In genomic region chr10:92471111-92471510, GRCm38 (mm10) we compare ENCODE assay signal across 21 mouse cellular contexts.
DNase-seq lines count a peak whose midpoint lies in the region; ATAC-seq lines count a peak whose summit lies in the region.
"Had no signal": no experiment of that assay in that cellular context is flagged by ENCODE, and none has a peak within 500 bp of the region (broad histone marks: within the 10 kb centered on the region; RNA-seq: fewer than 3 reads in every experiment).

No protein-coding gene starts in this region.

- H3K36me3 ChIP-seq in heart, embryonic 12.5 days, result no peaks in the 10 kb centered on the region
- H3K36me3 ChIP-seq: embryonic facial prominence, embryonic 13.5 days; embryonic facial prominence, embryonic 15.5 days; forebrain, embryonic 10.5 days; forebrain, embryonic 12.5 days had no signal

- no peak for ATAC-seq in heart, embryonic 12.5 days (ENCODE audit: insufficient number of reproducible peaks, low FRiP score)
- ATAC-seq: forebrain, embryonic 14.5 days; forebrain, embryonic 16.5 days had no signal

- 89% methylated on average over 1 of the region's 1 CpGs for WGBS in heart, embryonic 12.5 days

- DNase-seq in heart, adult 18-20 months, result peak; percentile 32 to 58
- DNase-seq in heart, postnatal 25 days (ENCODE audit: low spot score), result no peak
- DNase-seq in heart, adult 8-10 months (ENCODE audit: low spot score), result peak; percentile 33
- DNase-seq: adrenal gland, adult 2 months; adrenal gland, postnatal 10 days; adrenal gland, postnatal 25 days; cerebellum, adult 11 months; cerebellum, adult 18-20 months; cerebellum, adult 8-10 months; cerebellum, adult 9-11 months; cerebellum, postnatal 14 days; cerebellum, postnatal 36 days; embryo, embryonic 11 days had no signal

- no peaks in the 10 kb centered on the region for H3K4me1 ChIP-seq in heart, embryonic 12.5 days (replicated peaks)
- H3K4me1 ChIP-seq: embryonic facial prominence, embryonic 13.5 days; embryonic facial prominence, embryonic 15.5 days had no signal

- H3K27ac ChIP-seq in heart, embryonic 12.5 days (ENCODE audit: poor library complexity, severe bottlenecking), result no peak overlapping the region
- H3K27ac ChIP-seq: embryonic facial prominence, embryonic 13.5 days; embryonic facial prominence, embryonic 15.5 days; forebrain, embryonic 10.5 days; forebrain, embryonic 12.5 days had no signal

- no peaks in the 10 kb centered on the region for H3K9me3 ChIP-seq in heart, embryonic 12.5 days (replicated peaks)
- H3K9me3 ChIP-seq: embryonic facial prominence, embryonic 13.5 days; embryonic facial prominence, embryonic 15.5 days; forebrain, embryonic 12.5 days had no signal

- H3K27me3 ChIP-seq in heart, embryonic 12.5 days (replicated peaks), result no peaks in the 10 kb centered on the region
- H3K27me3 ChIP-seq: embryonic facial prominence, embryonic 13.5 days; embryonic facial prominence, embryonic 15.5 days; forebrain, embryonic 12.5 days had no signal

- no peak overlapping the region for H3K9ac ChIP-seq in heart, embryonic 12.5 days
- H3K9ac ChIP-seq: embryonic facial prominence, embryonic 13.5 days; embryonic facial prominence, embryonic 15.5 days; forebrain, embryonic 12.5 days had no signal

- H3K4me3 ChIP-seq in heart, embryonic 12.5 days, result no peak overlapping the region
- H3K4me3 ChIP-seq: embryonic facial prominence, embryonic 13.5 days; embryonic facial prominence, embryonic 15.5 days; erythroblast, embryonic 14.5 days; forebrain, embryonic 10.5 days; forebrain, embryonic 12.5 days had no signal

- H3K4me2 ChIP-seq in heart, embryonic 12.5 days, result no peak overlapping the region
- H3K4me2 ChIP-seq: embryonic facial prominence, embryonic 13.5 days; embryonic facial prominence, embryonic 15.5 days; forebrain, embryonic 12.5 days had no signal

- intact Hi-C loops in heart, postnatal 25 days (cut with DNase I), result no loop called here
